Mouse (Mus musculus) neural tube, embryonic 14.5 days (tissue): Measurements from ENCODE around the gene Serpine1. TPM values are rescaled to one million over a fixed set of nuclear protein-coding genes. Genes with fewer than 3 reads are reported as not detected.

Source experiments
- ATAC-seq: fragments of 200-750 bp; cut with Nextera tagmentation; 2 replicates; pipeline ENCODE4 v1.8.0; 2017; ENCODE audit warnings: low read depth, mild to moderate bottlenecking, moderate TSS enrichment, moderate library complexity
- H3K27ac ChIP-seq: fragments of 300-500 bp; sonication (generic); 2 replicates; pipeline ENCODE4 v1.5.1; 2014; ENCODE audit warnings: low read depth, mild to moderate bottlenecking, control low read depth, low read length, moderate library complexity, mixed read lengths
- H3K27me3 ChIP-seq: fragments of 300-500 bp; sonication (generic); 2 replicates; pipeline ENCODE4 v1.6.1; 2014; ENCODE audit warnings: low read length; ENCODE audit not compliant: control insufficient read depth, insufficient read depth
- H3K36me3 ChIP-seq: fragments of 300-500 bp; sonication (generic); 2 replicates; pipeline ENCODE4 v1.6.1; 2014; ENCODE audit warnings: low read length, mixed read lengths; ENCODE audit not compliant: control insufficient read depth, insufficient read depth
- H3K4me1 ChIP-seq: fragments of 300-500 bp; sonication (generic); 2 replicates; pipeline ENCODE4 v1.6.1; 2014; ENCODE audit warnings: low read length; ENCODE audit not compliant: control insufficient read depth, insufficient read depth
- H3K4me2 ChIP-seq: fragments of 300-500 bp; sonication (generic); 2 replicates; pipeline ENCODE4 v1.6.1; 2014; ENCODE audit warnings: mild to moderate bottlenecking, low read depth, low read length, control low read depth
- H3K4me3 ChIP-seq: fragments of 300-500 bp; sonication (generic); 2 replicates; pipeline ENCODE4 v1.5.1; 2014; ENCODE audit warnings: low read depth, low read length, control low read depth, mixed read lengths
- H3K9ac ChIP-seq: fragments of 300-500 bp; sonication (generic); replicated peaks from 2 replicates; pipeline ENCODE4 v1.6.1; 2014; ENCODE audit warnings: low read depth, mild to moderate bottlenecking, control low read depth, low read length, mixed read lengths
- H3K9me3 ChIP-seq: fragments of 300-500 bp; sonication (generic); 2 replicates; pipeline ENCODE4 v1.6.1; 2016; ENCODE audit warnings: low read length; ENCODE audit not compliant: control insufficient read depth
- WGBS: fragments of 180-500 bp; shearing (Covaris S2); extraction: QIAGEN DNeasy Blood & Tissue Kit; methylation state at CpG from one replicate; pipeline ENCODE4 v1.1.7; 2014; 5-methylcytosine and 5-hydroxymethylcytosine counted together
- polyA plus RNA-seq: library from polyadenylated mRNA; unstranded; fragments of >200 nt; fragmentation: Nextera tagmentation; extraction: Ambion mirVana; gene quantifications from 2 replicates; pipeline ENCODE4 v1.2.1, GENCODE M21; 2014

Gene Serpine1
- polyA plus RNA-seq, 1 experiment from 2014 or later = 0.44 TPM

DNA sequence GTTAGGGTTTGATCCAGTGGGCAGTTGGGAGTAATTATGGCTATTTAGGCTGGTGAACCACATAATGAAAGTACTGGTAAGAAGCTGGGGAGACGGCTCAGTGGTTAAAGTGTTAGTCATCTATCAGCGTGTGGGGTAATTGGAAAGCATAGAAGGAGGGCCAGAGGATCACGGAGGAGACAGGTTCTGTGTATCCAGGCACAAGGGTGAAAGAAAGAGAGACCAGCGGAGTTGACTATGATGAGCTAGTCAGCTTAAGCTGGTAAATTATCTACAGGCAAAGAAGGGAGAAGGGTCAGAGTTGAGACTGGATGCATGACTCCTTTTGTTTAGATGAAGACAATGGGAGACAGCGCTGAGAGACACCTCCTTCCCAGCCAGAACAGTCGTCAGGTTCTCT is 20.9 kb downstream of the Serpine1 start:
- Histone ChIP-seq H3K9ac (no peak overlapping the region), H3K36me3 (no peaks in the 10 kb centered on the region), H3K4me1 (0 out of 2 replicates have a peak, but pooled peaks cover 4% of the 10 kb centered on the region), H3K27ac (no peak overlapping the region), H3K4me3 (no peak overlapping the region), H3K4me2 (no peak overlapping the region), H3K27me3 (no peaks in the 10 kb centered on the region), H3K9me3 (no peaks in the 10 kb centered on the region)
- no peak for ATAC-seq
- 22% methylated on average over 6 of the region's 6 CpGs for WGBS

DNA sequence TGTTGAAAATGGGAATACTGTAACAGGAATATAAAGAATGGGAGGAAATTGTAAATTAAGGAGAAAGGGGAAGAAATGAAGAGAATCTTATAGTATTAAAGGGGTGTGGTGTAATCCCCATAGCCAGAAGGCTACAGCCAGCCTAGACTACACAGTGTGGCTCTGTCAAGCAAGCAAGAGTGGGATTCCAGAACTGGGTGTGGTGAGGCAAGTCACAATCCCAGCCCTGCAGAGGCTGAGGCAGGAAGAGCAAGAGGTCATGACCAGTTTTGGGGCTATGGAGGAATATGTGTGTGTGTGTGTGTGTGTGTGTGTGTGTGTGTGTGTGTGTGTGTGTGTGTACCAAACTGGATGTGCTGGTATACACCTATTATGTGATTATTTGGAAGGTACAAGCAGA is 25.1 kb downstream of the Serpine1 start:
- Histone ChIP-seq H3K36me3 (0 out of 2 replicates have a peak, but pooled peaks cover 3% of the 10 kb centered on the region), H3K4me2 (no peak overlapping the region), H3K4me1 (peaks cover 9% of the 10 kb centered on the region; the same call in 1 of the 2 replicates), H3K9ac (no peak overlapping the region), H3K27me3 (no peaks in the 10 kb centered on the region), H3K4me3 (no peak overlapping the region), H3K27ac (no peak overlapping the region), H3K9me3 (no peaks in the 10 kb centered on the region)
- no peak for ATAC-seq

DNA sequence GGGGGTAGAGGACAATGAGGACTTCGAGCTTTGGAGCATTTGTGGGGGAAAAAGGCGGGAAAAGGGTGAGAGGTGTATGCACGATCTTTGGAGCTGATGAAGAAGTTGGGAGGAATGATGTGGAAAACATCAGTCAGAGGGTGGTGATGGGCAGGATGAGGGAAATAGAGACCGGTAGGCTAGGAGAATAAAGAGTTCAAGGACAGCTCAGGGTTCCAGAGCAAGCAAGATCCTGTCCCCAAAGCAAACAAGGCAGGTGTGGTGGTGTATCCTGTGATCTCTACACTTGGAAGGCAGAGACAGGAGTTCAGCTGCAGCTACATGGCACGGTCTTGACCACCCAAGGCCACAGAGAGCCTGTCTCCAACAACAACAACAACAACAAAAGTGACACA is 25.7 kb downstream of the Serpine1 start:
- no peak overlapping the region; the same call in 1 of the 2 replicates for H3K27ac ChIP-seq
- no peaks in the 10 kb centered on the region for H3K9me3 ChIP-seq
- H3K27me3 ChIP-seq = no peaks in the 10 kb centered on the region
- H3K9ac ChIP-seq = no peak overlapping the region
- H3K4me1 ChIP-seq = peaks cover 9% of the 10 kb centered on the region; the same call in 1 of the 2 replicates
- H3K4me2 ChIP-seq = peak overlapping the region; percentile 74
- H3K4me3 ChIP-seq = peak overlapping the region; percentile 71
- 0 out of 2 replicates have a peak, but pooled peaks have one; percentile 7 for ATAC-seq
- WGBS = 22% methylated on average over 5 of the region's 5 CpGs
- peaks cover 7% of the 10 kb centered on the region; the same call in 1 of the 2 replicates for H3K36me3 ChIP-seq

DNA sequence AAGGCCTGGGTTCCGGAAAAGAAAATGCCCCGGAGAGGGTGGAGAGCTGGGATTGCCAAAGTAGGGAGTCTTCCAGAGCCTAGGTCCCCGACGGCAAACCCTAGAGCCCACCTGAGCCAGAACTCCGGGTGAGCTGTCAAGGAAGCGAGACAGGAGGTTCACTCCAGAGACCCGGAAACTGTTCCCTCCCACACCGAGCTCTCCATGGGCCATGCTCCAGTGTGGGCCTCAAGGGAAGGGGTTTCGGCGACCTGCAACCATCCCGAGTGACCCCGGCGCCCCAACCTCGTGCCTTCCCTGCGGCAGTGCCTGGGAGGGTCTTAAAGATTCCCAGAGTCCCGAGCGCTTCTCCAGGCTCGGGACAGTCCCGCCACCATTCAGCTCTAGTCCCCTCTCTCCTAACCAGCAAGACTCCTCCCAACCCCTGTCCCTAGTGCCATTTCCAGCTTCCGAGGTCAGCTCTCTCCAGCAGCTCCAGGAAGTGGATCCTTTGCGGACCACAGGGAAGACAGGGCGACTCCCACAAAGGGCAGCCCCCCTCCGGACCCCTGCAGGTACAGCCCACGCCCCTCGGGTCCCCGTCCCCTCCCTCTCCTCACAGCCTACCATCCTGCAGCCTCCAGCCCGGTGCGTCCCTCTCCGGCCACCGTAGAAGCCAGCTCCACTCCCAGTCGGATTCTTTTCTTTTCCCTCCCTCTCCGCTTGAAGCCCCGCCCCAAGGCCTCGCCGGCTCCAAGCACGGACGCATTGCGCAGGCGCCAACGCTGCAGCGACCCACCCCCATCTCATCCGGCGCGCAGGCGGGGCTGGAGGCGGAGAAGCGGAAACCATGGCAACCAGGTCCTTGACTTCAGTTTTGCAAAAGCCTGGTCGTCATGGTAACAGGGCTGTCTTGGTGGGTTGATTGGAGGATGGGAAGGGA is 26.4 kb downstream of the Serpine1 start, which contains the start of gene Ap1s1:
Gene Ap1s1 (minus strand): TSS at position 734 of the 922 bp plus-strand sequence.
- Histone ChIP-seq H3K36me3 (peaks cover 7% of the 10 kb centered on the region; the same call in 1 of the 2 replicates), H3K9me3 (no peaks in the 10 kb centered on the region), H3K4me3 (peak within 1 kb of the TSS; percentile 71), H3K4me2 (peak within 1 kb of the TSS; percentile 74), H3K27me3 (no peaks in the 10 kb centered on the region), H3K4me1 (peaks cover 9% of the 10 kb centered on the region; the same call in 1 of the 2 replicates), H3K27ac (peak within 1 kb of the TSS; percentile 73), H3K9ac (peak within 1 kb of the TSS; percentile 84)
- under 1% methylated on average over 47 of the region's 48 CpGs for WGBS
- ATAC-seq = peak; percentile 92

DNA sequence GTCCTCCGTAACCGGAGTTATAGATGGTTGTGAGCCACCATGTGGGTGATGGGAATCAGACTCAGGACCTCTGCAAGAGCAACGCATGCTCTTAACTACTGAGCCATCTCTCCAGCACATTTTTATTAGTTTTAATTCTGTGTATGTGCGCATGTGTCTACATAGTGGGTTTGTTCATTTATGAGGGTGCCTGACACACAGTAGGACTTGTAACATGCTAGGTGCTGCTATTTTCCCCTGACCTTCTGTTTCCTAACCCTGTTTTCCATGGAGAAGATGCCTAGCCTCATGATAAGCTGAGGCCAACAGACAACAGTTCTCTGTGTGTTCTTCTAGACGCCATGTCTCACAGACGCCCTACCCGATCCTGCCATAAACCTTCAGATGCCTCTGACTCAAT is 28.1 kb downstream of the Serpine1 start:
- ATAC-seq = no peak
- Histone ChIP-seq H3K27ac (no peak overlapping the region), H3K4me1 (peaks cover 9% of the 10 kb centered on the region; the same call in 1 of the 2 replicates), H3K27me3 (no peaks in the 10 kb centered on the region), H3K4me3 (no peak overlapping the region), H3K4me2 (no peak overlapping the region), H3K9ac (no peak overlapping the region), H3K9me3 (no peaks in the 10 kb centered on the region), H3K36me3 (peaks cover 20% of the 10 kb centered on the region)
- WGBS = 96% methylated on average over 7 of the region's 7 CpGs

DNA sequence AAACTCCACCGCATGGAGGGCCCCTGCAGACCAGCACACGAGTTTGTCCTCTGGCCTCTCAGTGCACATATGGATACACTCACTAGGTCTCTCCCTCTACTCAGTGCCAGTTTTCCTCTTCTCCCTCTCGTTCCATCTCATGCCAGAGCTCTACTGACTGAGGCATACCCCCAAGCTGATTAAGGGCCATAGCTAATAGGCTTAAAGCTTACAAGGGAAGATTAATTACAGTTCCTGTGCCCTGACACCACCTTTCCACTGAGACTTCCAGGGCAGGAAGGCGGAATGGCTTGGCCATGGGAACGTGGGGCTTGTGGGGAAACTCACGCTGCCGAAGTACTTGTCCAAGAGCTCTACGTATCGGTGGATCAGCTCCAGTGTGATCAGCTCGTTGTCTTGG is 30.6 kb downstream of the Serpine1 start:
- WGBS = 90% methylated on average over 10 of the region's 10 CpGs
- H3K9ac ChIP-seq = no peak overlapping the region
- no peak for ATAC-seq
- H3K36me3 ChIP-seq = peaks cover 41% of the 10 kb centered on the region
- no peaks in the 10 kb centered on the region for H3K27me3 ChIP-seq
- peaks cover 8% of the 10 kb centered on the region; the same call in 1 of the 2 replicates for H3K4me1 ChIP-seq
- H3K4me2 ChIP-seq = no peak overlapping the region
- no peak overlapping the region for H3K4me3 ChIP-seq
- H3K9me3 ChIP-seq = no peaks in the 10 kb centered on the region
- H3K27ac ChIP-seq = no peak overlapping the region

DNA sequence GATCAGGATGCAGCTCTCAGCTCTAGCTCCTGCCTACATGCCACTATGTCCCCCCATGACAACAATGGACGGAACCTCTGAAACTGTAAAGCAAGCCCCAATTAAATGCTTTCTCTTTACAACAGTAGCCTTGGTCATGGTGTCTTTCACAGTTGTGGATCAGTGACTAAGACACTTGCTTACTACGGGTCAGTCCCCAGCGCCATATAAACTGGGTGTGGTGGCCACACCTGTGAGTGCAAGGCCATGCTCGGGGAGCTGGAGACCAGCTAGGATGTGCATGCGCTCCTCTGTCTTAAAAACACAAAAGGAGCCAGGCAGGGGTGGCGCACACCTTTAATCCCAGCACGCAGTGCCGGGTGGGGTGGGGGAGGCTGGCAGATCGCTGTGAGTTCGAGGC is 32.6 kb downstream of the Serpine1 start:
- ATAC-seq = no peak
- no peak overlapping the region for H3K4me2 ChIP-seq
- H3K4me3 ChIP-seq = no peak overlapping the region
- no peak overlapping the region for H3K9ac ChIP-seq
- WGBS = 95% methylated on average over 10 of the region's 10 CpGs
- no peaks in the 10 kb centered on the region for H3K9me3 ChIP-seq
- no peak overlapping the region for H3K27ac ChIP-seq
- H3K27me3 ChIP-seq = no peaks in the 10 kb centered on the region
- H3K4me1 ChIP-seq = no peaks in the 10 kb centered on the region
- peaks cover 45% of the 10 kb centered on the region for H3K36me3 ChIP-seq

DNA sequence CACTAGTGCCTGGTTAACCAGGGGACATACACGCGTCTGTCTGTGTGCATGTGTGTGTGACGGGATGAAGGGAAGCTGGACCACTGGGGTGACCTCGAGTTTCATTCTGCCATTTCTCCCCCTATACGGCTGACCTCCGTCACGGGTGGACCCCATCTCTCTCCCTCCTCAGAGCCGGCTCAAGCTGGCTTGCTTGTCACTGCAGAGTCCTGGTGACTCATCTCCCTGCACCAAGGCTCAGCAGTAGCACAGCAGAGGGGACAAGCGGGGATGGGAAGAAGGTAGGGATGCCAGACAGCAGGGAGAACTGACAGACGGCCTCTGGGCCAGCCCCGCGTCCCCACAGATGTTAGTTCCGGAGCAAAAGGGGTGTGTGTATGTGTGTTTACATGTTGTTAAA is 35.9 kb downstream of the Serpine1 start:
- Histone ChIP-seq H3K27ac (no peak overlapping the region), H3K4me3 (no peak overlapping the region), H3K4me1 (peaks cover 9% of the 10 kb centered on the region; the same call in 1 of the 2 replicates), H3K4me2 (no peak overlapping the region), H3K9ac (no peak overlapping the region), H3K36me3 (peaks cover 38% of the 10 kb centered on the region), H3K9me3 (no peaks in the 10 kb centered on the region), H3K27me3 (peaks cover 7% of the 10 kb centered on the region)
- no peak for ATAC-seq
- 86% methylated on average over 13 of the region's 13 CpGs for WGBS

DNA sequence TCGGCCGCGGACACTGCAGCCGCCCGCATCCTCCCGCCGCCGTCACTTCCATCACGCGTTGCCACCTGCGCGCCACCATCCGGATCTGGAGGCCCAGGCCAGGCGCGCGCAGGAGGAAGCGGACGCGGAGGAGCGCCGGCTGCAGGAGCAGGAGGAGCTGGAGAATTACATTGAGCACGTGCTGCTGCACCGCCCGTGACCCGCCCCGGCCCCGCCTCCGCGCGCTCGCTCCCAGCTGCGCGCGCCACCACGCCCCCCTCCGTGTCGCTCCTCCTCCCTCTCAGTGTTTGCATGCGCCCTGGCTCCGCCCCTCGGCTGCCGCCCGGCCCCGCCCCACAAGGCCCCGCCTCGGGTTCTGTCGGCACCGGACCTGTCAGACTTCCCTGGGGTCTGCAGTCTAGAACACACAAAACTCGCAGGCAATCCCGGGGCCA is 39.4 kb downstream of the Serpine1 start:
- peak; percentile 59; the same call in 1 of the 2 replicates for ATAC-seq
- peaks cover 16% of the 10 kb centered on the region for H3K36me3 ChIP-seq
- WGBS = under 1% methylated on average over 42 of the region's 49 CpGs
- peaks cover 18% of the 10 kb centered on the region for H3K4me1 ChIP-seq
- peak overlapping the region; percentile 46 for H3K4me3 ChIP-seq
- peak overlapping the region; percentile 55 for H3K9ac ChIP-seq
- H3K27me3 ChIP-seq = peaks cover 33% of the 10 kb centered on the region
- H3K9me3 ChIP-seq = no peaks in the 10 kb centered on the region
- H3K27ac ChIP-seq = 0 out of 2 replicates have a peak overlapping the region, but pooled peaks have one; percentile 12
- H3K4me2 ChIP-seq = peak overlapping the region; percentile 100
